Mouse (Mus musculus) CH12.LX (cell line): ENCODE measurements around the gene Slc22a14. TPM values are rescaled to one million over a fixed set of nuclear protein-coding genes. Genes with fewer than 3 reads are reported as not detected.

ENCODE experiments used
- DNase-seq: peaks from one replicate; pipeline ENCODE4 v3.0.0-alpha.2; 2013; ENCODE audit errors: extremely low read depth
- H3K27ac ChIP-seq: 2 replicates; pipeline ENCODE4 v1.5.1; 2012; ENCODE audit warnings: low read depth, mild to moderate bottlenecking, control low read depth, moderate library complexity; ENCODE audit not compliant: insufficient read depth
- H3K27me3 ChIP-seq: replicated peaks from 2 replicates; pipeline ENCODE3; 2012; ENCODE audit warnings: inconsistent platforms
- H3K36me3 ChIP-seq, 2 experiments: replicated peaks in 1 of 2; 2 replicates each; pipeline versions ENCODE3 to v1.6.1; 2012; ENCODE audit warnings: inconsistent platforms in 1 of 2, low read length in 1 of 2, mild to moderate bottlenecking in 1 of 2, mixed read lengths in 1 of 2, moderate library complexity in 1 of 2; ENCODE audit not compliant: control insufficient read depth in 1 of 2, insufficient read depth in 1 of 2
- H3K4me1 ChIP-seq, 2 experiments: 2 replicates each; pipeline ENCODE4 v1.6.1; 2012; ENCODE audit warnings: inconsistent platforms in 1 of 2, moderate library complexity in 1 of 2; ENCODE audit not compliant: insufficient read depth in 2 of 2, control insufficient read depth in 1 of 2
- H3K4me2 ChIP-seq: 2 replicates; pipeline ENCODE4 v1.6.1; 2012; ENCODE audit warnings: low read depth, mild to moderate bottlenecking, control low read depth; ENCODE audit not compliant: poor library complexity, insufficient read depth, severe bottlenecking
- H3K4me3 ChIP-seq, 3 experiments: fragments of 150-350 bp in 1 of 3; sonication (generic) in 1 of 3; replicated peaks in 1 of 3; 2 replicates each; pipeline versions ENCODE3 to v1.5.1; 2011 to 2012; ENCODE audit warnings: low read depth in 2 of 3, low read length in 2 of 3, mild to moderate bottlenecking in 2 of 3, moderate library complexity in 2 of 3, control low read depth in 1 of 3, improper control_type of control experiment in 1 of 3, inconsistent platforms in 1 of 3, mixed read lengths in 1 of 3; ENCODE audit not compliant: poor library complexity in 1 of 3
- H3K79me2 ChIP-seq: replicated peaks from 2 replicates; pipeline ENCODE4 v1.6.1; 2012; ENCODE audit warnings: mild to moderate bottlenecking, moderate library complexity; ENCODE audit not compliant: control insufficient read depth, poor library complexity, insufficient read depth, severe bottlenecking; ENCODE audit errors: extremely low read depth
- H3K9ac ChIP-seq: 2 replicates; pipeline ENCODE4 v1.6.1; 2012; ENCODE audit warnings: low read depth, mild to moderate bottlenecking, control low read depth, moderate library complexity; ENCODE audit not compliant: insufficient read depth
- H3K9me3 ChIP-seq: replicated peaks from 2 replicates; pipeline ENCODE3; 2012; ENCODE audit warnings: low read length, inconsistent platforms, mixed read lengths
- CTCF ChIP-seq, 2 experiments: IDR thresholded peaks in 1 of 2; conservative IDR thresholded peaks in 1 of 2; 2 replicates each; pipeline ENCODE4 v1.5.1; 2011 to 2012; ENCODE audit warnings: low read depth in 2 of 2, low read length in 2 of 2, improper control_type of control experiment in 1 of 2, inconsistent platforms in 1 of 2, mild to moderate bottlenecking in 1 of 2, moderate library complexity in 1 of 2
- E2F4 ChIP-seq: IDR thresholded peaks from 2 replicates; pipeline ENCODE4 v1.6.1; 2011; ENCODE audit warnings: low read depth, low read length, improper control_type of control experiment; ENCODE audit not compliant: insufficient replicate concordance
- NRF1 ChIP-seq: IDR thresholded peaks from 2 replicates; pipeline ENCODE4 v1.6.1; 2014; ENCODE audit warnings: low read depth, mild to moderate bottlenecking, inconsistent platforms, low read length, improper control_type of control experiment, moderate library complexity
- POLR2AphosphoS2 ChIP-seq: IDR thresholded peaks from 2 replicates; pipeline ENCODE4 v1.6.1; 2011; ENCODE audit warnings: low read depth, low read length, improper control_type of control experiment
- RAD21 ChIP-seq: IDR thresholded peaks from 2 replicates; pipeline ENCODE4 v1.6.1; 2011; ENCODE audit warnings: low read depth, mild to moderate bottlenecking, low read length, improper control_type of control experiment, moderate library complexity
- RCOR1 ChIP-seq: conservative IDR thresholded peaks from 2 replicates; pipeline ENCODE4 v1.6.1; 2012; ENCODE audit warnings: low read depth, mild to moderate bottlenecking, inconsistent platforms, low read length, improper control_type of control experiment
- SMC3 ChIP-seq: IDR thresholded peaks from 2 replicates; pipeline ENCODE4 v1.6.1; 2011; ENCODE audit warnings: low read depth, low read length, improper control_type of control experiment
- TBP ChIP-seq: conservative IDR thresholded peaks from 2 replicates; pipeline ENCODE4 v1.6.1; 2011; ENCODE audit warnings: low read depth, low read length, improper control_type of control experiment
- USF1 ChIP-seq: IDR thresholded peaks from 2 replicates; pipeline ENCODE4 v1.6.1; 2014; ENCODE audit warnings: low read depth, mild to moderate bottlenecking, inconsistent platforms, low read length, improper control_type of control experiment
- USF2 ChIP-seq: conservative IDR thresholded peaks from 2 replicates; pipeline ENCODE4 v1.6.1; 2011; ENCODE audit warnings: low read depth, low read length, improper control_type of control experiment
- ZC3H11A ChIP-seq: IDR thresholded peaks from 2 replicates; pipeline ENCODE4 v1.6.1; 2012; ENCODE audit warnings: low read depth, mild to moderate bottlenecking, inconsistent platforms, low read length, improper control_type of control experiment
- ZNF384 ChIP-seq: IDR thresholded peaks from 2 replicates; pipeline ENCODE4 v1.6.1; 2012; ENCODE audit warnings: low read depth, low read length, improper control_type of control experiment, inconsistent platforms
- dilution Hi-C: fragments of 300-500 bp; cut with MboI; formaldehyde crosslinking; loops from 2 replicates; pipeline ENCODE4 v1.14.3; 2020; ENCODE audit warnings: low sequenced_read_pairs; ENCODE audit not compliant: extremely low pct_unique_long_range_greater_than_20kb, extremely low pct_ligation_motif_present
- in situ Hi-C: fragments of 300-500 bp; cut with MboI; formaldehyde crosslinking; loops from 3 replicates; pipeline ENCODE4 v1.14.3; 2019; ENCODE audit warnings: low sequenced_read_pairs, low pct_ligation_motif_present, low pct_unique_long_range_greater_than_20kb, mixed read lengths
- polyA plus RNA-seq: library from polyadenylated mRNA; unstranded; fragments of >175 nt; gene quantifications from 2 replicates; pipeline ENCODE4 v1.2.1, GENCODE M21; 2012; ENCODE audit warnings: low read depth; ENCODE audit not compliant: insufficient read length
- total RNA-seq, 2 experiments: library from RNA; depleted of rRNA; stranded (reverse); fragments of 300-350 nt in 1 of 2; fragments of >200 nt in 1 of 2; gene quantifications; 2 replicates each; pipeline ENCODE4 v1.2.3; 2012 to 2014

Slc22a14 gene
- total and polyA plus RNA-seq, 3 experiments: not detected

DNA sequence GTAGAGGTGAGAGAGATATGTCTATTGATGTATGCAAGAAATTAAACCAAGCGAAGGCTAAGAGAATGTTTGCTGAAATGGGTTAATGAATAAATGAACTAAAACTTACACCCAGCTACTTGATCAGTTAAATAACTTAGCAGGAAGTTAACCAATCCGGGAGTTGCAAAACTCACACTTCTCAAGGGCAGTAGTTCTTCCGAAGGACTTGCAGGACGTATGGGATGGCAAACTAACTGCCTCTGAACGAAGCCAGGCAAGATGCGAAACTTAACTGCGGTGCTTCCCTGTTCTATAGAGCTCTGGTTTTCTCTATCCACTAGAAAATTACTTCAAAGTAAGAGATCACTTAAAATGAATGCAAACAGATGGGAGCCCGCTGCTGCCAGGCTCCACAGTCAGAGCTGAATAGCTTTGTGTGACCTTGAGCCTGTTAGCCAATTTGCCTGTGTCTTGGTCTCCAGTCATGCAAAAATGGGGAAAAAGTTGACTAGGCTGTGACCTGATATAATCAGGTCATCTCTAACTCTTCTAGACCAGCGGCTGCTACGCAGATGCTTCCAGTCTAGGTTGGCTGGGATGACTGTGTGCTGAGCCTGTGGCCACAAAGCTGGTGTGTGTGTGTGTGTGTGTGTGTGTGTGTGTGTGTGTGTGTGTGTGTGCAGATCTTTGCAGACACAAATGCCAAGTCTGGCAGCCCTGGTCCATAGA, 166.0 kb downstream of the Slc22a14 start:
- no peak overlapping the region for H3K4me3 ChIP-seq

DNA sequence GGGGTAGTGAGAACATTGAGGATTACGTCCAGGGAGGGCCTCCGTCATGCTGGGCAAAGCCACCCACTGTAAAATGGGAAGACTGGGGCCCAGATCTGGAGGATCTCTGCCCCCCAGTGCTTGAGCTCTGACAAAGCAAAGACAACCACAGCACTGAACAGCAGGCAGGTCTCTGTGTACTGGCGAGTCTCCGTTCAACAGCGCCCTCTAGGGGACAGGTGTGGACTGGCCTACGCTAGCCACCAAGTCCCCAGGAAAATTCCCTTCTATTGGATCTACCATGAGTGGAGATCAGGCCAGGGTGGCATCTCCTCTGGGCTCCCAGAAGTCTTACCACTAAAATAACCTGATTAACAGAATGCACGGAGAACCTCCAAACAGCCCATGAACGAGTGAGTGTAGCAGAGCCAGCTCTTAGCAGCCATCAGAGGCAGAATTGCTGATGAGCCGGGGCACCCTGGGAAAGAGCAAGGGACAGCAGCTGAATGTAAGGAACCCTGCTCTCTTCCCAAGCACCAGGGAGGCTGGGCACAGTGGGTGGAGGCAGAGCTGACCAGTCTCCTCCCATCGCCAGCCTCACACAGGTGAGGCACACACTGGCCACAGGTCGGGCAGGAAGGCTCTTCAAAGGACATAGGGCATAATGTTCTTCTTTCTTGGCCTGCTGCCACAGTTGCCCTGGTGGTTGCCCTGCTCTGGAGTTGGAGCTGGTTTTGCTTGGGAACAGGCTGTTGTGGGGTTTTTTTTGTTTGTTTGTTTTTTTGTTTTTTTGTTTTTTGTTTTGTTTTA, 173.0 kb downstream of the Slc22a14 start:
- no peak for TF ChIP-seq USF2
- TF ChIP-seq TBP: no peak
- peak; percentile 55 for TF ChIP-seq RAD21
- TF ChIP-seq CTCF (conservative IDR thresholded peaks at IDR 0.05 in 1 of 2, IDR thresholded peaks at IDR 0.05 in 1 of 2; ENCODE audit: low read depth in 2 of 2, low read length in 2 of 2): peak; percentile 76 to 85
- TF ChIP-seq ZNF384: no peak
- peak; percentile 57 for TF ChIP-seq SMC3
- no peak for TF ChIP-seq E2F4
- no peak for TF ChIP-seq USF1
- TF ChIP-seq RCOR1: no peak
- TF ChIP-seq ZC3H11A: no peak
- Histone ChIP-seq H3K9me3 (no peaks in the 10 kb centered on the region), H3K4me3 (no peak overlapping the region), H3K27me3 (no peaks in the 10 kb centered on the region), H3K4me1 (peaks cover 0 to 3% of the 10 kb centered on the region in 2 experiments; a peak in 1 of 4 replicates), H3K36me3 (no peaks in the 10 kb centered on the region), H3K79me2 (no peaks in the 10 kb centered on the region), H3K9ac (no peak overlapping the region), H3K27ac (no peak overlapping the region), H3K4me2 (no peak overlapping the region)
- peak; percentile 36 for DNase-seq
- dilution Hi-C loops: no loop called here
- in situ Hi-C loops: no loop called here

More for the DNA sequence above, 166.0 kb downstream of the Slc22a14 start:
- H3K27me3 ChIP-seq: peaks cover 4% of the 10 kb centered on the region
- no peak for DNase-seq
- H3K9ac ChIP-seq: no peak overlapping the region
- no peaks in the 10 kb centered on the region for H3K79me2 ChIP-seq
- H3K4me2 ChIP-seq: no peak overlapping the region
- peaks cover 2% of the 10 kb centered on the region for H3K9me3 ChIP-seq
- TF ChIP-seq NRF1 (no peak), POLR2AphosphoS2 (no peak)
- TF ChIP-seq, all 38 proteins: peak for 0
- no peak overlapping the region for H3K27ac ChIP-seq
- dilution Hi-C loops (no loop called here), in situ Hi-C loops (no loop called here)
- no peaks in the 10 kb centered on the region for H3K36me3 ChIP-seq
- no peaks in the 10 kb centered on the region for H3K4me1 ChIP-seq
